Mouse (Mus musculus) layer of hippocampus, adult 11-12 months (tissue): ENCODE results near the gene Crocc.

Experiments used
- DNase-seq: peaks from one replicate; pipeline ENCODE4 v3.0.0; 2022; ENCODE audit warnings: low spot score

Gene Crocc

GRCm38 (mm10) chr4:141067516-141068046, 7.2 kb upstream of the Crocc start:
- no peak for DNase-seq

DNA sequence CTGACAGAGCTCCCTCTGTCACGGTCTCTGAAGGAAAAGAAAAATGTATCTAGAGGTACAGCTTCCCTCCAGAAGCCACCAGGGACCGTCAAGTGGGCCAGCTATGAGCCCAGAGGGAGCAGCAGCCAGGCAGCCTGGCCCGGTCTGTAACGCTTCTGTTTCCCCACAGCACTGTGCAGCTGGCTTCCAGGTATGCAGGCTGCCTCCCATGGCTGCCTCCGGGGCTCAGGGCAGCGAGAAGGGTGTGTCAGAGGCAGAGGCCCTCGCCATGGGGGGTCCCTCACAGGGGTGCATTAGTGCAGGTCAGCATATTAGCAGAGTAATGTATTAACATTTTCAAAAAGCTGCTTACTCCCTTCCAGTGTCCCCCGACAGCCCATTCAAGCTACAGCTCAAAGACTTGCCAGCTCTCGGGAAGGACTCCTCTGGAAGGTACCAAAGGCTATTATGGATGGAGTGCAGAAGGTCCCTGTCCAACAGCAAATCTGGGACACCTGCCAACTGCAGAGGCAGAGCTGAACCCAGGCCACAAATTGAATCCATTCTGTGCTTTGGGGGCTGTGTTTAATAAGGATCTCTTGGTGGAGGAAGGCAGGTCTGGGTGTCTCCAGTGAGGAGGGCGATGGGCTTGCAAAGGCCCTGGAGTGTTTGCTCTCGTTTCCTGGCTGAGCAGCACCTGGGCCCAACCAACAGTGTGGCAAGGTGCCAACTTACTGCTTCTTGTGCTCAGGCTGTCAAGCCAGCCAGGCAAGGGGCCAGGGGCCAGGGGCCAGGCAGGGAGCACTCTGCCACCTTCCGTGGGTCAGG, 6.6 kb upstream of the Crocc start:
- DNase-seq = no peak

GRCm38 (mm10) chr4:141065123-141065522, 4.8 kb upstream of the Crocc start:
- DNase-seq = peak; percentile 87

DNA sequence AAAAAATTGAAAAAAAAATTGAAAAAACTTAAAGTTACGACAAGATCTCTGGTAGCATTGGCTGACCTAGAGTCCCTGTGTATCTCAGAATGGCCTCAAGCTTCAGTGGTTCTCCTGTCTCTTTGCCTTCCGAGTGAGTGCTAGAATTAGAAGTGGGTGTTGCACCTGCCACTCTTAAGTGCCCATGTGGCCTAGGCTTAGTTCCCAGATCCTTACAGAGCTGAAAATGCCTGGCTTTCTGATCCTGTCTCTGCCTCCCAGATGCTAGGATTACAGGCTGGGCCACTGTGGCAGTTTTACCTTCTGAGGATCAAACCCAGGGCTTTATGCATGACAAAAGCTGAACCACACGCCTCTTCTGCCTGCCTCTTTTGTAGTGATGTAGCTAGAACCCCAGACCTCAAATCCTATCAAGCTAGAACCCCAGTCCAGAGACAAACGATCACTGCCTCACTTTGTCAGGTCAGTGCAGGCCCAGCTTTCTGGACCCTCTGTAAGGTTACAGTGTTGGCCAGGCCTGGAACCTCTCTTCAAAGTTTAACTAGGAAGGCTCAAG, 3.8 kb upstream of the Crocc start:
- no peak for DNase-seq

GRCm38 (mm10) chr4:141059616-141060425, 529 bp downstream of the Crocc start:
- no peak for DNase-seq

DNA sequence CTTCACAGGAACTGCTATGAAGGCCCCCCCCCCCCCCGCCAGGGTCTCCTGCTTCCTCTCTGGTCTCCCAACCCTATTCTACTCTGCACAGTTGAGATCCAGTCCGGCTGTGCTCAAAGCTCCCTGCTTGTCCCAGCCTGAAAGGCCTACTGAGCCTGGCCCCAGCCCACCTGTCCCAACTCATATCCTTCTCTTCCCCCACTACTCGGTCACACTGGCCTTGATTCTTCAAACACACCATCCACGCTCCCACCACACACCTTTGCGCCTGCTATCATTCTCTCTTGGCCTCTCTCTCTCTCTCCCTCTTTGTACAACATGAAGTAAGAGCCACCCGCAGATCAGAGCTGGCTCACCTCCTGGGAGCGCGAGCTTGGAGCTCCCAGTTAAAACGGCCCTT, 1.5 kb downstream of the Crocc start:
- DNase-seq = no peak

- no peak for DNase-seq
Observed at GRCm38 (mm10) chr4:141056970-141057369, 3.4 kb downstream of the Crocc start.

DNA sequence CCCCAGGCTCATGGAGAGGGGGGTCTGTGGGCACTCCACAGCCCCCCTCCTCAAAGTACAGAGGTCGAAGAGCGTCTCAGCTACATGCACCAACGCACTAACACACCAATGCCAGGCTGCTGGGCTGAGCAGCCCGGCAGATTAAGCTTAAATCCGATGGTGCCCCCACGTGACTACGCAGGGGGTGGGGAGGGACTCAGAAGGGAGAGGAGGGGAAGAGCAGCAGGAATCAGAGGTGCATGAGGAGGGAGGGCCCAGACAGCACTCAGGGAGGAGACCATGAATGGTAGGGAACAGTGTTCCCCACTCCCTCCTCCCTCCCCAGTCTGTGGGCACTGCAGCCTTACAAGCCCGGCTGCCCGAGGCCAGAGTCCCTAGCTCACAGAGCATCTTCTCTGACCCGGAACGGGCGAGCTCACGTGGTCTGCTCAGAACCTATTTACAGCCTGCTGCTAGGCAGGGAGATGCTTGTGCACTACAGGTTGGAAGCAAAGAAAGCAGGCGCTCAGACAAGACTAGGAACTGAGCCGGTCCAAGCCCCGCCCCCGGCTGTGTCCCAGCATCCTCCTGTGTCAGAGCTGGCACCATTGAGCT, 6.7 kb downstream of the Crocc start:
- peak; percentile 80 for DNase-seq

DNA sequence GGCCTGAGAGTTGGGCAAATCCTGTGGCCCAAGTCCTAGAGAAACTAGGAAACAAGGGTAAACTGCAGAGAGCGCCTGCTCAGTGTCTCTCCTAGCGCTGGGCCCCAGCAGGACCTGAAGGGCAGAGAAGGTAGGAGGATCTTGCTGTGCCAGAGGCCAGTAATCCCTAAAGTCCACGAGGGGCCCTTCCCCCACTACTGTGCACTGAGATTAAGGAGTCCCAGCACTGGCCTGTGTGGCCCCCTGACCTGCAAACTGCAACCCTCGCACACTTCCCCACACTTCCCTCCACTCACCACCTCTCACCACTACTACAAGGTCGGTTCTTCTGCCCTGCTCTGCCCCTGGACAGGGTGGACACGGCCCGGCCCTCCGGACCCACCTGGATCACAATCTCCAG, 7.2 kb downstream of the Crocc start:
- no peak for DNase-seq

DNA sequence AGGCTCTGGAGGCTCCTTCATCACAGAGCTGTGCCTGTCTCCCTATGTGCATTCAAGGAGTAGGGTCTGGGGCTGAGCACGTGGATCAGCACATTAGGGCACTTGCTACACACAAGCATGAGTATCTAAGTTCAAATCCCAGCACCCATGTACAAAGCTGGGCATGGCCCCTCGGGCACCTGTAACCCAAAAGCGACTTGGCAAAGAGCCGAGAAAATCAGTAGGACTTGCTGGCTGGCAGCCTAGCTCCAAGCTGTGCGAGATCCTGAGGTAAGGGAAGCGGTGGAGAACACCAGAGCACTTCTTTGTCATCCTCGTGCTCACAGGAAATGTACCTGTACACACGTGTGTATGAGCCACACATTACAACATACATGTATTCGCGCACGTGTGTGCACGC, 7.9 kb downstream of the Crocc start:
- DNase-seq = no peak

DNA sequence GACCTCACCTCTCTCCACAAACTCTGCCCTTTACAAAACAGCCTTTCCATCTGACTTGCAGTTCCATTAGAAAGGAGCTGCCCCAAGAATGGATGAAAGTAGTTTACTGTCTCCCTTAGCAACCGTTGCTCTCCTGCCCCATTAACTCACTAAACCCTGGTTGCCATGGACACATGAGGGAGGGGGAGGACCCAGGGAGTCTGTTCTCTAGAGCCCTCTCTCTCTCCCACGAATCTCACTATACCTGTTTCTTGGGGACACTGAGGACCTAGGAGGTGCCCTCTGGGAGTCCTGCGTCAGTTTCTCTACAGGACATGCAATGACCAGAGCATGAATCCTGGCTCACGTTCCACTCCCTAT, 10.9 kb downstream of the Crocc start:
- peak; percentile 59 for DNase-seq

DNA sequence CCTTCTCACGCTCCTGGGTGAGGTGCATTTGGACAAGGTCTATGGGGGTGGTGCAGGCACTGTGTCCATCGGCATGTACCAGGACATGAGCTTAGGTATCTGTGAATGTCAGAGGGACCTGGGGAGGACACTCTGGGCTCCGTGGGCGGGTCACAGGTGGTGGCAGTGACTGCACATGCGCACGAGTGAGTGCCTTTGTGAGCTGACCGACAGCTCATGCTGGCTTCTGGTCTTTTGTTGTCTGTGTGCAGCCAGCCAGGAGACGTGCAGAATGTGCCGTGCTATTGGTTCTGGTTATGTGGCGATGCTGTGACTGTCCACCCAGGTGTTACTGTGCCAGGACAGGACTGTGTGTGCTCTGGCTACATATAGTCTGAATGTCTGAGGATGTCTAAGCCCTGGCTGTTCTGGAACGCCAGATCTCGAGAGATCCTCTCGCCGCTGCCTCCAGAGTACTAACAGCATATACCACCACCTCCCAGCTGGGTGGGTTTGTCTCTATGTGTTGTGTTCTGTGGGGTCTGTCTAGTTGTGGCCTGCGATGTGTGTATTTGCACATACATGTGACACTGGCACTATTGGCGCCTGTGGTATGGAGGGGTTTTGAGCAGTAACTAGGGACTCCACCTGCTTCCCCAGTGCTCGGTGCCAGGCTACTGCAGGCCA, 11.4 kb downstream of the Crocc start:
- DNase-seq = no peak

GRCm38 (mm10) chr4:141044816-141045215, 15.5 kb downstream of the Crocc start:
- no peak for DNase-seq

- no peak for DNase-seq
Observed at GRCm38 (mm10) chr4:141041117-141041516, 19.2 kb downstream of the Crocc start.

GRCm38 (mm10) chr4:141033606-141034549, 26.5 kb downstream of the Crocc start:
- no peak for DNase-seq

GRCm38 (mm10) chr4:141031733-141032132, 28.6 kb downstream of the Crocc start:
- DNase-seq = peak; percentile 84

DNA sequence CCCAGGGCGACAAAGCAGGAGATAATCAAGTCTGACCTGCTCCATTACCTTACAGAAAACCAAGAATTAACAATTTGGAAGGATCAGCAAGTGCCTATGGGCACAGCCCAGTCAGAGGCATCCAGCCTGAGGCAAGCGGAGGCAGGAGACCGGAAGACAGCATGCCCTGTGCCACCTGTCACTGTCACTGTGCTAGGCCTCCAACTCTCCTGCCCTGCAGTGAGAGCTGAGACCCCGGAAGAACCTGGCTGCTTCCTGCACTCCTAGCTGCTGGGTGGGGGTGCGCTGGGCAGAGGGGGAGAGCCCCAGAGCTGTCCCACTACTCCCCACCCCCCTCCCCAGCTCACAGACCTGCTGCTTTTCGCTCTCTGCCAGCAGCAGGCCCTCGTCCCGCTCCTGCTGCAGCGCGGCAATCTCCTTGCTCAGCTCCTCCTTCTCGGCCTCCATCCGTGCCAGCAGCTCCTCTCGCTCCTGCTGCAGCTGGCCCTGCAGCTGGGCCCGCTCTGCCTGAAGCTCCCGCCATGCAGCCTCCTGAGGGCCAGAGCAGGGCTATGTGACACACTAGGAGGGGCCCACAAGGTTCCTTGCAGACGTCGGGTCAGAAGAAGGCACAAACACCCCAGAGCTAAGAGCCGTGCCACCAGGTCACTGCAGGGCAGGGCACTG, 29.7 kb downstream of the Crocc start:
- no peak for DNase-seq

GRCm38 (mm10) chr4:141024992-141025391, 35.4 kb downstream of the Crocc start:
- DNase-seq = no peak

DNA sequence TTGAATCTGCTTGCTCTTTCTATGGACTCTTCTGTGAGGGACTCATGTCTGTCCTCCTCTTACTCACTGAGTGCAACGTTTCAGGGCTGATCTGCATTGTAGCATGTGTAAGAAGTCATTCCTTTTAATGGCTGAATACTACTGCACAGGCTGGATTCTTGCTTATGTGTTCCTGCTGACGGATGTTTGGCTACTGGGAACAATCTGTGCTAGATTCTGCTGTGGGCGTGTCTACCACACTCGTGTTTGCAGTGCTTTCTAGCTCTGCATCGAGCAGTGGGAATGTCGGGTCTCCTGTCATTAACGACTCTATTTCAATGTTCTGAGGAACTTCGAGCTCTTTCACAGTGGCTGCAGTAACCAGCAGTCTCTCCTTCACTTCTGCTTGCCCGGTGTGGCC, 36.3 kb downstream of the Crocc start:
- DNase-seq = no peak

DNA sequence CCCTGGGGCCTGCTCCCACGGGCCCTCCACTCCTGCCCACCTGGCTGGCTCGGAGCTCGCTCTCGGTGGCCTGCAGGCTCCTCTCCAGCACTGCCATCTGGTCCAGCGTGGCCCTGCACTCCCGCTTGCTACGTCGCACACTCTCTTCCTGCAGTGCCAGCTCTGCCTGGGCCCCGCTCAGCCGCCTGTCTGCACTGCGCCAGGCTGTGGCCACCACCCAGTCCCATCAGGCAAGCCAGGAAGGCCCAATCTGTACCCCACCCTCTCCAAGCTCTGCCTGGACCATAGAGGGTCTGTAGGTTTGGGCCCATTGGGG, 38.8 kb downstream of the Crocc start:
- no peak for DNase-seq
